Mouse (Mus musculus): ENCODE measurements at regions not wholly inside any gene's neighbourhood (a gene's known extent, or its start where the extent isn't known, plus 50 kb on each side); places are given as distances from the start of the nearest gene placed in this dataset.

DNA sequence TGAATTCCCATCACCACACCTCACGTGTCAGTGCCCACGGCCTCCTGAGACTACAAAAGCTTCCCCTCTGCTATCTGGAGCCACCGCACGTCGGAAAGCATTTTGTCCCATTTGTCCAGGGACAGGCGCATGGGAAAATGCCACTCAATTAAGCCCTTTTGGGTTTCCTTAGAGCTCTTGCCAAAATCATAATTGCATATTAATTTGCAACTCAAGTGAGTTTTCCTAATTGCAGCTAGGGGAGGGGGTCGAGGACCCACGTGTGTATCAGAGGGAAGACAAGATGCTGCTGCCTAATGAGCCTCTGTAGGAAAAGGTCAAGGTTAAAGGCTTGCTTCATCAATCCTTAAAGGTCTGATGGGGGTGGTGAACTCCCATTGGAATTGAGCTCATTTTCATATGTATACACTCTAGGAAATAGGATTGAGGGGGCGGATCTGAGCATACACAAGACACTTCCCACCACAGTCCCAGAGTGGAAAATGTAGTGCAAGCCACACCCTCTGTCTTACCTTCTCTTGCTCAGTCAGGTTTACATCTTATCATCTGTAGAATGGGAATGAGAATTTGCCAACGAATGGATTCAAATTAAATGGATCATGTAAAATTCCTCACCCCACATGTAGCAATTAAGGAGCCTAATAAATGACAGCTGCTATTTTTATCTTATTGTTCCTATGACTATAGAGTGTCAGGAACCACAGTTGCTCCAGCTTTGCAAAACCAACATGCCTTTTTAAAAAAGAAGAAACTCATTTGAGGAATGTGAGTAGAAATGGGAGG, 179.6 kb upstream of the Tenm4 start:
- no peak for DNase-seq (ENCODE audit: low spot score)
- H3K4me3 ChIP-seq (ENCODE audit: low read depth, low read length) = no peak overlapping the region
- H3K9me3 ChIP-seq (ENCODE audit: control insufficient read depth, low read length) = no peaks in the 10 kb centered on the region
- H3K27ac ChIP-seq (ENCODE audit: low read depth, low read length) = no peak overlapping the region
- no peaks in the 10 kb centered on the region; the same call in 1 of the 2 replicates for H3K4me1 ChIP-seq (replicated peaks; ENCODE audit: control insufficient read depth, insufficient read depth, low read length)
- WGBS = 55% methylated on average over 10 of the region's 10 CpGs
- H3K36me3 ChIP-seq (ENCODE audit: control insufficient read depth, insufficient read depth, low read length) = no peaks in the 10 kb centered on the region
- ATAC-seq (replicated peaks; ENCODE audit: low FRiP score) = peak; percentile 80
- H3K27me3 ChIP-seq (ENCODE audit: control insufficient read depth, insufficient read depth, low read length) = no peaks in the 10 kb centered on the region
- no peak overlapping the region for H3K4me2 ChIP-seq (ENCODE audit: low read depth, low read length, severe bottlenecking)
- no peak overlapping the region for H3K9ac ChIP-seq (ENCODE audit: low read length)

GRCm38 (mm10) chr7:95992033-95992516, 179.0 kb upstream of the Tenm4 start:
- H3K27ac ChIP-seq (ENCODE audit: low read depth, low read length) = no peak overlapping the region
- H3K9ac ChIP-seq (ENCODE audit: low read length) = no peak overlapping the region
- no peaks in the 10 kb centered on the region for H3K27me3 ChIP-seq (ENCODE audit: control insufficient read depth, insufficient read depth, low read length)
- H3K4me1 ChIP-seq (replicated peaks; ENCODE audit: control insufficient read depth, insufficient read depth, low read length) = no peaks in the 10 kb centered on the region; the same call in 1 of the 2 replicates
- H3K4me3 ChIP-seq (ENCODE audit: low read depth, low read length) = no peak overlapping the region
- ATAC-seq (replicated peaks; ENCODE audit: low FRiP score) = no peak
- H3K36me3 ChIP-seq (ENCODE audit: control insufficient read depth, insufficient read depth, low read length) = no peaks in the 10 kb centered on the region
- no peaks in the 10 kb centered on the region for H3K9me3 ChIP-seq (ENCODE audit: control insufficient read depth, low read length)
- H3K4me2 ChIP-seq (ENCODE audit: low read depth, low read length, severe bottlenecking) = no peak overlapping the region
- DNase-seq (ENCODE audit: low spot score) = no peak
- WGBS = 90% methylated on average over 3 of the region's 3 CpGs

GRCm38 (mm10) chr7:95992521-95992920, 178.5 kb upstream of the Tenm4 start:
- H3K4me1 ChIP-seq (replicated peaks; ENCODE audit: control insufficient read depth, insufficient read depth, low read length) = no peaks in the 10 kb centered on the region; the same call in 1 of the 2 replicates
- no peaks in the 10 kb centered on the region for H3K9me3 ChIP-seq (ENCODE audit: control insufficient read depth, low read length)
- WGBS = 82% methylated on average over 3 of the region's 3 CpGs
- DNase-seq (ENCODE audit: low spot score) (no peak), ATAC-seq (replicated peaks; ENCODE audit: low FRiP score) (no peak)
- no peaks in the 10 kb centered on the region for H3K36me3 ChIP-seq (ENCODE audit: control insufficient read depth, insufficient read depth, low read length)
- no peak overlapping the region for H3K4me2 ChIP-seq (ENCODE audit: low read depth, low read length, severe bottlenecking)
- H3K9ac ChIP-seq (ENCODE audit: low read length) = no peak overlapping the region
- no peak overlapping the region for H3K4me3 ChIP-seq (ENCODE audit: low read depth, low read length)
- no peak overlapping the region for H3K27ac ChIP-seq (ENCODE audit: low read depth, low read length)
- no peaks in the 10 kb centered on the region for H3K27me3 ChIP-seq (ENCODE audit: control insufficient read depth, insufficient read depth, low read length)

GRCm38 (mm10) chr7:95997190-95997589, 173.9 kb upstream of the Tenm4 start:
- no peak for ATAC-seq (replicated peaks; ENCODE audit: low FRiP score)
- Histone ChIP-seq H3K4me2 (ENCODE audit: low read depth, low read length, severe bottlenecking) (no peak overlapping the region), H3K4me1 (replicated peaks; ENCODE audit: control insufficient read depth, insufficient read depth, low read length) (no peaks in the 10 kb centered on the region), H3K9ac (ENCODE audit: low read length) (no peak overlapping the region), H3K27me3 (ENCODE audit: control insufficient read depth, insufficient read depth, low read length) (no peaks in the 10 kb centered on the region), H3K36me3 (ENCODE audit: control insufficient read depth, insufficient read depth, low read length) (no peaks in the 10 kb centered on the region), H3K4me3 (ENCODE audit: low read depth, low read length) (no peak overlapping the region), H3K9me3 (ENCODE audit: control insufficient read depth, low read length) (no peaks in the 10 kb centered on the region), H3K27ac (ENCODE audit: low read depth, low read length) (no peak overlapping the region)
- 61% methylated on average over 3 of the region's 3 CpGs for WGBS
- DNase-seq (ENCODE audit: low spot score) = no peak

GRCm38 (mm10) chr7:95999189-95999588, 171.9 kb upstream of the Tenm4 start:
- no peak overlapping the region for H3K27ac ChIP-seq (ENCODE audit: low read depth, low read length)

GRCm38 (mm10) chr7:96002401-96002800, 168.6 kb upstream of the Tenm4 start:
- Histone ChIP-seq H3K9ac (ENCODE audit: low read length) (no peak overlapping the region), H3K4me1 (replicated peaks; ENCODE audit: control insufficient read depth, insufficient read depth, low read length) (no peaks in the 10 kb centered on the region), H3K4me2 (ENCODE audit: low read depth, low read length, severe bottlenecking) (no peak overlapping the region), H3K9me3 (ENCODE audit: control insufficient read depth, low read length) (no peaks in the 10 kb centered on the region), H3K27ac (ENCODE audit: low read depth, low read length) (no peak overlapping the region), H3K27me3 (ENCODE audit: control insufficient read depth, insufficient read depth, low read length) (no peaks in the 10 kb centered on the region), H3K4me3 (ENCODE audit: low read depth, low read length) (no peak overlapping the region), H3K36me3 (ENCODE audit: control insufficient read depth, insufficient read depth, low read length) (no peaks in the 10 kb centered on the region)
- DNase-seq (ENCODE audit: low spot score) (no peak), ATAC-seq (replicated peaks; ENCODE audit: low FRiP score) (no peak)
- WGBS = 82% methylated on average over 5 of the region's 5 CpGs

More at GRCm38 (mm10) chr7:95999189-95999588, 171.9 kb upstream of the Tenm4 start:
- no peak for DNase-seq (ENCODE audit: low spot score)
- H3K4me1 ChIP-seq (replicated peaks; ENCODE audit: control insufficient read depth, insufficient read depth, low read length) = no peaks in the 10 kb centered on the region
- H3K9ac ChIP-seq (ENCODE audit: low read length) = no peak overlapping the region
- H3K4me2 ChIP-seq (ENCODE audit: low read depth, low read length, severe bottlenecking) = no peak overlapping the region
- H3K36me3 ChIP-seq (ENCODE audit: control insufficient read depth, insufficient read depth, low read length) = no peaks in the 10 kb centered on the region
- ATAC-seq (replicated peaks; ENCODE audit: low FRiP score) = no peak; the same call in 1 of the 2 replicates
- H3K9me3 ChIP-seq (ENCODE audit: control insufficient read depth, low read length) = no peaks in the 10 kb centered on the region
- WGBS = 37% methylated on average over 4 of the region's 4 CpGs
- no peak overlapping the region for H3K4me3 ChIP-seq (ENCODE audit: low read depth, low read length)
- H3K27me3 ChIP-seq (ENCODE audit: control insufficient read depth, insufficient read depth, low read length) = no peaks in the 10 kb centered on the region

- H3K4me2 ChIP-seq (ENCODE audit: low read depth, low read length, severe bottlenecking) = no peak overlapping the region
- no peaks in the 10 kb centered on the region for H3K36me3 ChIP-seq (ENCODE audit: control insufficient read depth, insufficient read depth, low read length)
- H3K4me3 ChIP-seq (ENCODE audit: low read depth, low read length) = no peak overlapping the region
- H3K9me3 ChIP-seq (ENCODE audit: control insufficient read depth, low read length) = no peaks in the 10 kb centered on the region
- H3K27me3 ChIP-seq (ENCODE audit: control insufficient read depth, insufficient read depth, low read length) = no peaks in the 10 kb centered on the region
- ATAC-seq (replicated peaks; ENCODE audit: low FRiP score) (no peak), DNase-seq (ENCODE audit: low spot score) (no peak)
- 91% methylated on average over 2 of the region's 2 CpGs for WGBS
- no peaks in the 10 kb centered on the region for H3K4me1 ChIP-seq (replicated peaks; ENCODE audit: control insufficient read depth, insufficient read depth, low read length)
- no peak overlapping the region for H3K27ac ChIP-seq (ENCODE audit: low read depth, low read length)
- no peak overlapping the region for H3K9ac ChIP-seq (ENCODE audit: low read length)
Observed at GRCm38 (mm10) chr7:96006299-96006698, 164.7 kb upstream of the Tenm4 start.

- H3K27me3 ChIP-seq (ENCODE audit: control insufficient read depth, insufficient read depth, low read length) = no peaks in the 10 kb centered on the region
- no peak overlapping the region for H3K4me2 ChIP-seq (ENCODE audit: low read depth, low read length, severe bottlenecking)
- no peaks in the 10 kb centered on the region for H3K4me1 ChIP-seq (replicated peaks; ENCODE audit: control insufficient read depth, insufficient read depth, low read length)
- no peaks in the 10 kb centered on the region for H3K36me3 ChIP-seq (ENCODE audit: control insufficient read depth, insufficient read depth, low read length)
- WGBS = 89% methylated on average over 5 of the region's 5 CpGs
- no peaks in the 10 kb centered on the region for H3K9me3 ChIP-seq (ENCODE audit: control insufficient read depth, low read length)
- H3K4me3 ChIP-seq (ENCODE audit: low read depth, low read length) = no peak overlapping the region
- no peak overlapping the region for H3K27ac ChIP-seq (ENCODE audit: low read depth, low read length)
- no peak for ATAC-seq (replicated peaks; ENCODE audit: low FRiP score)
- H3K9ac ChIP-seq (ENCODE audit: low read length) = no peak overlapping the region
- no peak for DNase-seq (ENCODE audit: low spot score)
Observed at GRCm38 (mm10) chr7:96013008-96013407, 158.0 kb upstream of the Tenm4 start.

Measured in forebrain, embryonic 11.5 days (tissue).